Mouse (Mus musculus): ENCODE measurements at regions not wholly inside any gene's neighbourhood (a gene's known extent, or its start where the extent isn't known, plus 50 kb on each side); places are given as distances from the start of the nearest gene placed in this dataset.

- Histone ChIP-seq H3K4me3 (no peak overlapping the region), H3K27ac (no peak overlapping the region)
- TF ChIP-seq CTCF (conservative IDR thresholded peaks at IDR 0.05): no peak
- peak; percentile 44 to 71 for DNase-seq (ENCODE audit: low spot score in 2 of 2)
Measured at GRCm38 (mm10) chr2:163138688-163139385, 51.2 kb upstream of the Gtsf1l start.

- no peak for DNase-seq (ENCODE audit: low spot score in 2 of 2)
- no peak for TF ChIP-seq CTCF (conservative IDR thresholded peaks at IDR 0.05)
- H3K4me3 ChIP-seq: no peak overlapping the region
- H3K27ac ChIP-seq: no peak overlapping the region
Measured at GRCm38 (mm10) chr2:163142762-163143388, 55.2 kb upstream of the Gtsf1l start.

GRCm38 (mm10) chr2:163143413-163143812, 55.8 kb upstream of the Gtsf1l start:
- Histone ChIP-seq H3K27ac (no peak overlapping the region), H3K4me3 (no peak overlapping the region)
- DNase-seq (ENCODE audit: low spot score in 2 of 2): no peak
- TF ChIP-seq CTCF (conservative IDR thresholded peaks at IDR 0.05): no peak

GRCm38 (mm10) chr2:163146001-163146400, 56.9 kb upstream of the Tox2 start:
- no peak for TF ChIP-seq CTCF (conservative IDR thresholded peaks at IDR 0.05)
- DNase-seq (ENCODE audit: low spot score in 2 of 2): no peak
- Histone ChIP-seq H3K4me3 (no peak overlapping the region), H3K27ac (no peak overlapping the region)

GRCm38 (mm10) chr2:163146481-163146880, 56.4 kb upstream of the Tox2 start:
- peak; percentile 30 for TF ChIP-seq CTCF (conservative IDR thresholded peaks at IDR 0.05)
- no peak overlapping the region for H3K4me3 ChIP-seq
- no peak overlapping the region for H3K27ac ChIP-seq
- DNase-seq (ENCODE audit: low spot score in 2 of 2): no peak

GRCm38 (mm10) chr2:163147381-163147780, 55.5 kb upstream of the Tox2 start:
- no peak for TF ChIP-seq CTCF (conservative IDR thresholded peaks at IDR 0.05)
- H3K4me3 ChIP-seq: no peak overlapping the region
- DNase-seq (ENCODE audit: low spot score in 2 of 2): no peak
- no peak overlapping the region for H3K27ac ChIP-seq

- Histone ChIP-seq H3K27ac (no peak overlapping the region), H3K4me3 (no peak overlapping the region)
- no peak for DNase-seq (ENCODE audit: low spot score in 2 of 2)
- TF ChIP-seq CTCF (conservative IDR thresholded peaks at IDR 0.05): no peak
Measured at GRCm38 (mm10) chr2:163151016-163151415, 51.9 kb upstream of the Tox2 start.

GRCm38 (mm10) chr2:163152340-163153033, 50.4 kb upstream of the Tox2 start:
- TF ChIP-seq CTCF (conservative IDR thresholded peaks at IDR 0.05): no peak
- DNase-seq (ENCODE audit: low spot score in 2 of 2): peak; percentile 85 to 92
- Histone ChIP-seq H3K4me3 (no peak overlapping the region), H3K27ac (peak overlapping the region; percentile 68; the same call in 1 of the 2 replicates)
